Mouse (Mus musculus) intestine, embryonic 16.5 days (tissue): ENCODE results near the gene Abhd8. TPM values are rescaled to one million over a fixed set of nuclear protein-coding genes. Genes with fewer than 3 reads are reported as not detected.

Experiments
- ATAC-seq: fragments of 200-750 bp; cut with Nextera tagmentation; 2 replicates; pipeline ENCODE4 v1.8.0; 2017; ENCODE audit warnings: moderate TSS enrichment, moderate library complexity
- H3K27ac ChIP-seq: fragments of 300-500 bp; sonication (generic); 2 replicates; pipeline ENCODE4 v1.5.1; 2014; ENCODE audit warnings: mild to moderate bottlenecking, low read length
- H3K27me3 ChIP-seq: fragments of 300-500 bp; sonication (generic); replicated peaks from 2 replicates; pipeline ENCODE4 v1.6.1; 2014; ENCODE audit warnings: low read length, control low read depth, mixed read lengths; ENCODE audit not compliant: control insufficient read depth, insufficient read depth
- H3K36me3 ChIP-seq: fragments of 300-500 bp; sonication (generic); 2 replicates; pipeline ENCODE4 v1.6.1; 2014; ENCODE audit warnings: low read length, control low read depth; ENCODE audit not compliant: control insufficient read depth, insufficient read depth
- H3K4me1 ChIP-seq: fragments of 300-500 bp; sonication (generic); 2 replicates; pipeline ENCODE4 v1.6.1; 2014; ENCODE audit warnings: low read length, control low read depth, mixed read lengths; ENCODE audit not compliant: control insufficient read depth, insufficient read depth
- H3K4me2 ChIP-seq: fragments of 300-500 bp; sonication (generic); 2 replicates; pipeline ENCODE4 v1.6.1; 2014; ENCODE audit warnings: low read depth, low read length, control low read depth
- H3K4me3 ChIP-seq: fragments of 300-500 bp; sonication (generic); 2 replicates; pipeline ENCODE4 v1.5.1; 2014; ENCODE audit warnings: mild to moderate bottlenecking, low read length
- H3K9ac ChIP-seq: fragments of 300-500 bp; sonication (generic); 2 replicates; pipeline ENCODE4 v1.6.1; 2014; ENCODE audit warnings: low read depth, low read length
- H3K9me3 ChIP-seq: fragments of 300-500 bp; sonication (generic); 2 replicates; pipeline ENCODE4 v1.6.1; 2016; ENCODE audit warnings: low read length, control low read depth; ENCODE audit not compliant: control insufficient read depth
- WGBS: fragments of 180-500 bp; shearing (Covaris S2); extraction: QIAGEN DNeasy Blood & Tissue Kit; methylation state at CpG from one replicate; pipeline ENCODE4 v1.1.7; 2014; 5-methylcytosine and 5-hydroxymethylcytosine counted together
- polyA plus RNA-seq: library from polyadenylated mRNA; unstranded; fragments of >200 nt; fragmentation: Nextera tagmentation; extraction: Ambion mirVana; gene quantifications from 2 replicates; pipeline ENCODE4 v1.2.1, GENCODE M21; 2015

Gene Abhd8
- polyA plus RNA-seq, 1 experiment from 2014 or later, result 24.0 TPM

- 19% methylated on average over 15 of the region's 15 CpGs for WGBS
- Histone ChIP-seq H3K4me1 (peaks cover 27% of the 10 kb centered on the region), H3K9me3 (no peaks in the 10 kb centered on the region), H3K4me2 (no peak overlapping the region), H3K27me3 (no peaks in the 10 kb centered on the region), H3K9ac (peak overlapping the region; percentile 38; the same call in 1 of the 2 replicates), H3K27ac (peak overlapping the region; percentile 41; the same call in 1 of the 2 replicates), H3K36me3 (0 out of 2 replicates have a peak, but pooled peaks cover 2% of the 10 kb centered on the region), H3K4me3 (no peak overlapping the region)
- no peak for ATAC-seq
Measured at GRCm38 (mm10) chr8:71497881-71498501, 34.5 kb upstream of the Abhd8 start.

- Histone ChIP-seq H3K27ac (no peak overlapping the region), H3K9ac (no peak overlapping the region), H3K4me1 (peaks cover 27% of the 10 kb centered on the region), H3K9me3 (no peaks in the 10 kb centered on the region), H3K4me3 (no peak overlapping the region), H3K36me3 (peaks cover 9% of the 10 kb centered on the region; the same call in 1 of the 2 replicates), H3K4me2 (no peak overlapping the region), H3K27me3 (no peaks in the 10 kb centered on the region)
- no peak for ATAC-seq
- WGBS, result 96% methylated on average over 1 of the region's 1 CpGs
Measured at GRCm38 (mm10) chr8:71497077-71497645, 33.7 kb upstream of the Abhd8 start.

- Histone ChIP-seq H3K4me3 (no peak overlapping the region), H3K27me3 (no peaks in the 10 kb centered on the region), H3K36me3 (peaks cover 10% of the 10 kb centered on the region; the same call in 1 of the 2 replicates), H3K9ac (0 out of 2 replicates have a peak overlapping the region, but pooled peaks have one; percentile 22), H3K27ac (peak overlapping the region; percentile 60), H3K4me2 (no peak overlapping the region), H3K9me3 (no peaks in the 10 kb centered on the region), H3K4me1 (peaks cover 27% of the 10 kb centered on the region)
- ATAC-seq, result peak; percentile 24; the same call in 1 of the 2 replicates
- WGBS, result 44% methylated on average over 11 of the region's 11 CpGs
Measured at GRCm38 (mm10) chr8:71496481-71496880, 33.0 kb upstream of the Abhd8 start.

- no peak for ATAC-seq
- no peak overlapping the region for H3K4me2 ChIP-seq
- H3K27ac ChIP-seq, result peak overlapping the region; percentile 60
- H3K27me3 ChIP-seq, result no peaks in the 10 kb centered on the region
- H3K4me1 ChIP-seq, result peaks cover 27% of the 10 kb centered on the region
- WGBS, result 79% methylated on average over 5 of the region's 5 CpGs
- H3K9me3 ChIP-seq, result no peaks in the 10 kb centered on the region
- H3K4me3 ChIP-seq, result no peak overlapping the region
- H3K36me3 ChIP-seq, result peaks cover 11% of the 10 kb centered on the region; the same call in 1 of the 2 replicates
- H3K9ac ChIP-seq, result no peak overlapping the region
Measured at GRCm38 (mm10) chr8:71495811-71496210, 32.4 kb upstream of the Abhd8 start.

- no peak overlapping the region for H3K4me3 ChIP-seq
- H3K9me3 ChIP-seq, result no peaks in the 10 kb centered on the region
- ATAC-seq, result peak; percentile 61
- no peak overlapping the region for H3K9ac ChIP-seq
- H3K4me1 ChIP-seq, result peaks cover 27% of the 10 kb centered on the region
- peaks cover 14% of the 10 kb centered on the region; the same call in 1 of the 2 replicates for H3K36me3 ChIP-seq
- H3K4me2 ChIP-seq, result no peak overlapping the region
- 19% methylated on average over 16 of the region's 16 CpGs for WGBS
- H3K27me3 ChIP-seq, result no peaks in the 10 kb centered on the region
- peak overlapping the region; percentile 37; the same call in 1 of the 2 replicates for H3K27ac ChIP-seq
Measured at GRCm38 (mm10) chr8:71495039-71495438, 31.6 kb upstream of the Abhd8 start.

- Histone ChIP-seq H3K36me3 (peaks cover 12% of the 10 kb centered on the region; the same call in 1 of the 2 replicates), H3K27me3 (no peaks in the 10 kb centered on the region), H3K4me1 (peaks cover 24% of the 10 kb centered on the region), H3K9ac (peak overlapping the region; percentile 85), H3K4me2 (peak overlapping the region; percentile 99), H3K27ac (peak overlapping the region; percentile 95), H3K9me3 (no peaks in the 10 kb centered on the region), H3K4me3 (peak overlapping the region; percentile 62)
- under 1% methylated on average over 22 of the region's 22 CpGs for WGBS
- ATAC-seq, result peak; percentile 82
Measured at GRCm38 (mm10) chr8:71488454-71488853, 25.0 kb upstream of the Abhd8 start.

- peak within 1 kb of the TSS; percentile 95 for H3K27ac ChIP-seq
- 0% methylated on average over 33 of the region's 33 CpGs for WGBS
- H3K4me1 ChIP-seq, result peaks cover 24% of the 10 kb centered on the region
- peak; percentile 61 for ATAC-seq
- H3K9me3 ChIP-seq, result no peaks in the 10 kb centered on the region
- no peaks in the 10 kb centered on the region for H3K27me3 ChIP-seq
- H3K9ac ChIP-seq, result peak within 1 kb of the TSS; percentile 85
- peak within 1 kb of the TSS; percentile 62 for H3K4me3 ChIP-seq
- peaks cover 12% of the 10 kb centered on the region; the same call in 1 of the 2 replicates for H3K36me3 ChIP-seq
- H3K4me2 ChIP-seq, result peak within 1 kb of the TSS; percentile 99
Measured at GRCm38 (mm10) chr8:71487691-71488445, 24.4 kb upstream of the Abhd8 start, which contains the start of gene Gtpbp3. Gene Gtpbp3 (plus strand): TSS chr8:71488103.

- peak overlapping the region; percentile 82 for H3K4me3 ChIP-seq
- no peaks in the 10 kb centered on the region for H3K9me3 ChIP-seq
- WGBS, result 5% methylated on average over 7 of the region's 7 CpGs
- peaks cover 4% of the 10 kb centered on the region; the same call in 1 of the 2 replicates for H3K36me3 ChIP-seq
- peak overlapping the region; percentile 86 for H3K9ac ChIP-seq
- peak overlapping the region; percentile 45 for H3K27ac ChIP-seq
- ATAC-seq, result no peak
- peaks cover 24% of the 10 kb centered on the region for H3K4me1 ChIP-seq
- peak overlapping the region; percentile 97 for H3K4me2 ChIP-seq
- no peaks in the 10 kb centered on the region for H3K27me3 ChIP-seq
Measured at GRCm38 (mm10) chr8:71486136-71486529, 22.7 kb upstream of the Abhd8 start.
